Mouse (Mus musculus) cortical plate, adult 2 months (tissue): ENCODE data around the gene Ccnb1.

Experiments
- CTCF ChIP-seq: fragments of 200-500 bp; IDR thresholded peaks from 2 replicates; pipeline ENCODE4 v1.5.1; 2011; ENCODE audit warnings: mild to moderate bottlenecking, control low read depth, low read length; ENCODE audit not compliant: insufficient read depth; ENCODE audit errors: extremely low read depth
- POLR2A ChIP-seq: fragments of 200-500 bp; IDR thresholded peaks from 2 replicates; pipeline ENCODE4 v1.6.1; 2011; ENCODE audit warnings: mild to moderate bottlenecking, low read length, control low read depth; ENCODE audit not compliant: insufficient read depth; ENCODE audit errors: extremely low read depth

GRCm38 (mm10) chr13:100755329-100755728 is 31.0 kb downstream of the Ccnb1 start:
- TF ChIP-seq POLR2A (no peak), CTCF (no peak)
